Mouse (Mus musculus): ENCODE results near the gene Faap100.

GRCm38 (mm10) chr11:120376302-120377160 lies 2.0 kb downstream of the Faap100 start:
- TF ChIP-seq CTCF (conservative IDR thresholded peaks at IDR 0.05; ENCODE audit: insufficient read depth, insufficient read length, low read depth, low read length) (no peak), POLR2A (IDR thresholded peaks at IDR 0.05; ENCODE audit: low read depth, low read length) (no peak)
